Mouse (Mus musculus) thymus, adult 2 months (tissue): ENCODE results near the gene Arnt2. TPM values are rescaled to one million over a fixed set of nuclear protein-coding genes. Genes with fewer than 3 reads are reported as not detected.

Source experiments
- DNase-seq: peaks from one replicate; pipeline ENCODE4 v3.0.0; 2021
- H3K27ac ChIP-seq: fragments of 200-500 bp; 2 replicates; pipeline ENCODE4 v1.5.1; 2012; ENCODE audit warnings: low read length, control low read depth; ENCODE audit not compliant: control insufficient read depth, insufficient read depth
- H3K27me3 ChIP-seq: fragments of 200-500 bp; 2 replicates; pipeline ENCODE4 v1.6.1; 2012; ENCODE audit warnings: mild to moderate bottlenecking, low read length, moderate library complexity, mixed read lengths; ENCODE audit not compliant: control insufficient read depth, insufficient read depth
- H3K36me3 ChIP-seq: fragments of 200-500 bp; 2 replicates; pipeline ENCODE4 v1.6.1; 2012; ENCODE audit warnings: mild to moderate bottlenecking, low read length, moderate library complexity; ENCODE audit not compliant: control insufficient read depth, insufficient read depth
- H3K4me1 ChIP-seq: fragments of 200-500 bp; replicated peaks from 2 replicates; pipeline ENCODE4 v1.6.1; 2012; ENCODE audit warnings: low read length; ENCODE audit not compliant: control insufficient read depth, insufficient read depth
- H3K4me3 ChIP-seq: fragments of 200-500 bp; 2 replicates; pipeline ENCODE4 v1.5.1; 2012; ENCODE audit warnings: mild to moderate bottlenecking, low read length, control low read depth, moderate library complexity; ENCODE audit not compliant: control insufficient read depth, insufficient read depth
- CTCF ChIP-seq: fragments of 200-500 bp; IDR thresholded peaks from 2 replicates; pipeline ENCODE4 v1.5.1; 2012; ENCODE audit warnings: mild to moderate bottlenecking, control low read depth, low read length, moderate library complexity, borderline replicate concordance; ENCODE audit not compliant: control insufficient read depth, poor library complexity, insufficient read depth; ENCODE audit errors: extremely low read depth
- POLR2A ChIP-seq: fragments of 200-500 bp; IDR thresholded peaks from 2 replicates; pipeline ENCODE4 v1.6.1; 2012; ENCODE audit warnings: mild to moderate bottlenecking, low read length, control low read depth, moderate library complexity; ENCODE audit not compliant: control insufficient read depth, poor library complexity, insufficient read depth; ENCODE audit errors: extremely low read depth
- WGBS: fragments of 180-500 bp; shearing (Covaris S2); methylation state at CpG from one replicate; pipeline ENCODE4 v1.1.7; 2018; 5-methylcytosine and 5-hydroxymethylcytosine counted together
- polyA plus RNA-seq: library from polyadenylated mRNA; depleted of rRNA; stranded (reverse); fragments of >200 nt; gene quantifications from 2 replicates; pipeline ENCODE4 v1.2.3, GENCODE M21; 2012

Arnt2 gene
- polyA plus RNA-seq, 1 experiment, result 1.9 TPM

DNA sequence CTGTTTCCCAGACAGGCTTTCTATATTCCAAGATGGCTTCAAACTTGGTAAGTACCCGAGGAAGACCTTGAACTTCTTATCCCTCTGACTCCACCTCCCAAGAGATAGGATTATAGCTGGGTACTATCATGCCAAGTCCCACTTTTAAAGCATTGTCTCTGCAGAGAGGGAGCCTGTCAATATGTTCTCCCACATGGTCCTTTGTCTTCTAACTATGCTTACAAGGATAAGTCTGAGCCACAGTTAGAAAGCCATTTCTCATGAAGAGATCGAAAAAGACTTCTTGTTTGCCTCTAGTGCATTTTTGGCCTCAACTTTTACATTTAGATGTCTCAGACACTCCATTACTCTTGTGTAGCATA, 122.8 kb downstream of the Arnt2 start:
- no peak overlapping the region for H3K27ac ChIP-seq
- TF ChIP-seq POLR2A (no peak), CTCF (no peak)
- H3K27me3 ChIP-seq, result no peaks in the 10 kb centered on the region
- no peaks in the 10 kb centered on the region for H3K36me3 ChIP-seq
- DNase-seq, result no peak
- H3K4me1 ChIP-seq, result no peaks in the 10 kb centered on the region
- no peak overlapping the region for H3K4me3 ChIP-seq
- WGBS, result 81% methylated on average over 2 of the region's 2 CpGs

GRCm38 (mm10) chr7:84286526-84287225, 123.3 kb downstream of the Arnt2 start:
- Histone ChIP-seq H3K27ac (no peak overlapping the region), H3K4me3 (no peak overlapping the region), H3K4me1 (no peaks in the 10 kb centered on the region), H3K36me3 (no peaks in the 10 kb centered on the region), H3K27me3 (no peaks in the 10 kb centered on the region)
- WGBS, result 97% methylated on average over 8 of the region's 8 CpGs
- TF ChIP-seq CTCF (no peak), POLR2A (no peak)
- no peak for DNase-seq

DNA sequence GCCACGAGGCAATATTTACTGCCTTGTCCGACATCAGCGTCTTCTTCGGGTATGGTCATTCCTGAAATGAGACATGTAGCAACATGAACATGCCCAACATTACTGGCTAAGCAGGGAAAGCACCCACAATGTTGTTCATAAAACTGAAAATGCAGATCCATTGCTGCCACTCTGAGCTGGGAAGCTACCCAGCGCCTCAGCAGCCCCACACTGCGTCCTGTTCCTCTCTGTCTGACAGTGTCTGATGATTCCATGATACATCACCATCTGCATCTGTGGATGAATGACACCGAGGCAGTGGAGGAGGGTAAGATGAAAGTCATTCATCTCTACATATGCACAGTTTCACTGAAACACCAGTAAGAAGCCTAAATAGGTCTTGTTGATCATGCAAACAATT, 124.2 kb downstream of the Arnt2 start:
- H3K4me3 ChIP-seq, result no peak overlapping the region
- H3K36me3 ChIP-seq, result no peaks in the 10 kb centered on the region
- H3K4me1 ChIP-seq, result no peaks in the 10 kb centered on the region
- 89% methylated on average over 7 of the region's 7 CpGs for WGBS
- no peak for DNase-seq
- H3K27ac ChIP-seq, result no peak overlapping the region
- TF ChIP-seq POLR2A, result no peak
- no peak for TF ChIP-seq CTCF
- no peaks in the 10 kb centered on the region for H3K27me3 ChIP-seq

DNA sequence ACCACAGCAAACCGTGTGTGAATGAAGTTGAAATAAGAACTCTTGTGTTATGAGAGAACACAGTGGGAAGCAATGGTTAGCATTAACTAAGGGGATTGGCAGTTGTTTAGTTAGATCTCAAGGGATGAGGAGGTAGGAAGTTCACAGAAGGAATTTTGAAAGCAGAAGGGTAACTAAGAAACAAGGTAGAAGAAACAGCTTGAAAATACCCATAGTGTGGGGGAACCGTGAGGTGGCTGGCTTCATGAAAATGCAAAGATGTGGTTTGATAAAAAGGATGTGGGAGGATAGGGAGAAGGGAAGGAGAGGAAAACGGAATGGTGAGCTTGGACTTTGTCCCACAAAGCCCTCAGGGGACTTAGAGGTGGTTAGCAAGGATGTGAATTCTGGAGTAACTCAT, 125.0 kb downstream of the Arnt2 start:
- Histone ChIP-seq H3K27ac (no peak overlapping the region), H3K4me1 (no peaks in the 10 kb centered on the region), H3K36me3 (no peaks in the 10 kb centered on the region), H3K27me3 (no peaks in the 10 kb centered on the region), H3K4me3 (no peak overlapping the region)
- TF ChIP-seq POLR2A, result no peak
- DNase-seq, result no peak
- 60% methylated on average over 3 of the region's 3 CpGs for whole genome bisulfite sequencing

DNA sequence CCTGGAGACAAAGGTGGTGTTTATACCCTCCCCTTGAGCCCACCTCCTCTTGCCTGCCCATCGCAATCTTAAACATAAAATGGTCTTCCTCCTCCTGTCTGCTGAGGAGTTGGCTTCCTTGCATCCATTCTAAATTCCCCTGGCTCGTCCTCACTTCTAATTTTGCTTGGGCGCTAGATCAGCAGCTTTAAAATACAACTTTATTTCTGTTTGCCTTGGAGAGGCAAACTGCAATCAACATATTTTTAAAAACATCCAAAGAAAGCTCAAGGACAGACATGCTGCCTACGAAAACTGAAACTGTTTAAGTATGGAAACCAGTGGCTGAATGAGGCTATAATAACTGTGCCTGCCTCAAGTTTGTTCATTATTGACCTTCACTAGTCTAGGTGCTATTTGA, 127.7 kb downstream of the Arnt2 start:
- no peaks in the 10 kb centered on the region for H3K27me3 ChIP-seq
- no peaks in the 10 kb centered on the region for H3K4me1 ChIP-seq
- DNase-seq, result no peak
- TF ChIP-seq CTCF, result no peak
- no peak for TF ChIP-seq POLR2A
- H3K27ac ChIP-seq, result no peak overlapping the region
- no peaks in the 10 kb centered on the region for H3K36me3 ChIP-seq
- 92% methylated on average over 4 of the region's 4 CpGs for WGBS
- H3K4me3 ChIP-seq, result no peak overlapping the region

DNA sequence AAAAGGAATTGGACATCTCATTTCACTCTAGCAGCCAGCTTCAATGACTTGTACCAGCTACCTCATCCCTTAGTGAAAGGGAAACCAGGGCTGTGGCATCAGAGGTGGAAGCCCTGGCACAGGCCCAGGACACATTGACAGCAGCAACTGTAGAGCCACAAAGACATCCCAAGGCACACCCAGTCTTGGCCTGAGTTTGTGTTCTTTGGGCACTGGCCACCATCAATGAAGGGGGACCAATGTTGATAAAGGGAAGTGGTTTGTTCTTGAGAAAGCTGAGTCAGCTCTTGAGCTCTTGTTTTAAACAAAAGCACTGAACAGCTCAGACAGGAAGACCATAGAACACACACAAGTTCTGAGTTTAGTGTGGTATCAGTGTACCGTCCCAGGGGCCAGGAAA, 130.7 kb downstream of the Arnt2 start:
- Histone ChIP-seq H3K36me3 (no peaks in the 10 kb centered on the region), H3K4me1 (no peaks in the 10 kb centered on the region), H3K27ac (no peak overlapping the region), H3K27me3 (no peaks in the 10 kb centered on the region), H3K4me3 (no peak overlapping the region)
- TF ChIP-seq POLR2A (no peak), CTCF (no peak)
- no peak for DNase-seq
- 21% methylated on average over 1 of the region's 1 CpGs for WGBS

- no peak overlapping the region for H3K4me3 ChIP-seq
- TF ChIP-seq CTCF (no peak), POLR2A (no peak)
- DNase-seq, result no peak
- no peak overlapping the region for H3K27ac ChIP-seq
- H3K4me1 ChIP-seq, result no peaks in the 10 kb centered on the region
- H3K36me3 ChIP-seq, result no peaks in the 10 kb centered on the region
- no peaks in the 10 kb centered on the region for H3K27me3 ChIP-seq
- 82% methylated on average over 10 of the region's 10 CpGs for WGBS
Observed at GRCm38 (mm10) chr7:84275312-84275711, 134.7 kb downstream of the Arnt2 start.
